Mouse (Mus musculus) midbrain, embryonic 14.5 days (tissue): ENCODE measurements around the gene Ankrd26. TPM values are rescaled to one million over a fixed set of nuclear protein-coding genes. Genes with fewer than 3 reads are reported as not detected.
A peak's percentile ranks its signal among the peaks of the same experiment; 100 is the strongest.
"Not testable (repeated sequence)": the region's sequence is repeated elsewhere in the genome, so short reads cannot be mapped to it uniquely, and the experiment has no call there.

Experiments used
- ATAC-seq: fragments of 200-750 bp; cut with Nextera tagmentation; 2 replicates; pipeline ENCODE4 v1.8.0; 2017; ENCODE audit warnings: moderate number of reproducible peaks, moderate library complexity; ENCODE audit not compliant: low FRiP score, low TSS enrichment
- DNase-seq: peaks from one replicate; pipeline ENCODE4 v3.0.0-alpha.2; 2015
- H3K27ac ChIP-seq: fragments of 300-500 bp; sonication (generic); replicated peaks from 2 replicates; pipeline ENCODE4 v1.5.1; 2014; ENCODE audit warnings: mild to moderate bottlenecking, low read depth, low read length, moderate library complexity
- H3K27me3 ChIP-seq: fragments of 300-500 bp; sonication (generic); 2 replicates; pipeline ENCODE4 v1.6.1; 2014; ENCODE audit warnings: low read length, control low read depth, mixed read lengths; ENCODE audit not compliant: control insufficient read depth, insufficient read depth
- H3K36me3 ChIP-seq: fragments of 300-500 bp; sonication (generic); 2 replicates; pipeline ENCODE4 v1.6.1; 2014; ENCODE audit warnings: low read length, control low read depth; ENCODE audit not compliant: control insufficient read depth, insufficient read depth
- H3K4me1 ChIP-seq: fragments of 300-500 bp; sonication (generic); 2 replicates; pipeline ENCODE4 v1.6.1; 2014; ENCODE audit warnings: mild to moderate bottlenecking, antibody characterized with exemption, low read length, control low read depth; ENCODE audit not compliant: control insufficient read depth, insufficient read depth
- H3K4me2 ChIP-seq: fragments of 300-500 bp; sonication (generic); 2 replicates; pipeline ENCODE4 v1.6.1; 2014; ENCODE audit warnings: mild to moderate bottlenecking, low read length, moderate library complexity
- H3K4me3 ChIP-seq: fragments of 300-500 bp; sonication (generic); replicated peaks from 2 replicates; pipeline ENCODE4 v1.5.1; 2014; ENCODE audit warnings: low read depth, low read length
- H3K9ac ChIP-seq: fragments of 300-500 bp; sonication (generic); replicated peaks from 2 replicates; pipeline ENCODE4 v1.6.1; 2014; ENCODE audit warnings: mild to moderate bottlenecking, low read length, moderate library complexity
- H3K9me3 ChIP-seq: fragments of 300-500 bp; sonication (generic); 2 replicates; pipeline ENCODE4 v1.6.1; 2016; ENCODE audit warnings: low read length, control low read depth, mixed read lengths; ENCODE audit not compliant: control insufficient read depth
- WGBS: fragments of 180-500 bp; shearing (Covaris S2); extraction: QIAGEN DNeasy Blood & Tissue Kit; methylation state at CpG from one replicate; pipeline ENCODE4 v1.1.7; 2014; 5-methylcytosine and 5-hydroxymethylcytosine counted together
- polyA plus RNA-seq: library from polyadenylated mRNA; unstranded; fragments of >200 nt; fragmentation: Nextera tagmentation; extraction: Ambion mirVana; gene quantifications from 2 replicates; pipeline ENCODE4 v1.2.1, GENCODE M21; 2014

Gene Ankrd26
- polyA plus RNA-seq, 1 experiment from 2014 or later = 13.5 TPM

- Histone ChIP-seq H3K4me3 (peak overlapping the region; percentile 34), H3K9me3 (no peaks in the 10 kb centered on the region), H3K27me3 (peaks cover 12% of the 10 kb centered on the region; the same call in 1 of the 2 replicates), H3K27ac (no peak overlapping the region), H3K4me1 (peaks cover 9% of the 10 kb centered on the region), H3K36me3 (peaks cover 8% of the 10 kb centered on the region; the same call in 1 of the 2 replicates), H3K4me2 (peak overlapping the region; percentile 68), H3K9ac (peak overlapping the region; percentile 47; the same call in 1 of the 2 replicates)
- 14% methylated on average over 21 of the region's 21 CpGs for WGBS
- DNase-seq (peak; percentile 25), ATAC-seq (no peak)
Observed at GRCm38 (mm10) chr6:118592662-118593376, 30.8 kb upstream of the Ankrd26 start.

GRCm38 (mm10) chr6:118578741-118579140 lies 16.7 kb upstream of the Ankrd26 start:
- not testable (repeated sequence) for DNase-seq, H3K9ac ChIP-seq, H3K36me3 ChIP-seq, H3K4me1 ChIP-seq, H3K27ac ChIP-seq, H3K9me3 ChIP-seq, H3K27me3 ChIP-seq, H3K4me2 ChIP-seq, H3K4me3 ChIP-seq, ATAC-seq
- 87% methylated on average over 4 of the region's 4 CpGs for WGBS

- Histone ChIP-seq H3K4me3 (no peak overlapping the region), H3K4me2 (no peak overlapping the region), H3K27me3 (no peaks in the 10 kb centered on the region), H3K27ac (no peak overlapping the region), H3K4me1 (no peaks in the 10 kb centered on the region), H3K9ac (no peak overlapping the region), H3K9me3 (no peaks in the 10 kb centered on the region), H3K36me3 (no peaks in the 10 kb centered on the region)
- peak; percentile 80 for DNase-seq
- 73% methylated on average over 6 of the region's 6 CpGs for WGBS
- no peak; the same call in 1 of the 2 replicates for ATAC-seq
Observed at GRCm38 (mm10) chr6:118574351-118574750, 12.3 kb upstream of the Ankrd26 start.

- WGBS = 94% methylated on average over 3 of the region's 3 CpGs
- H3K4me3 ChIP-seq = no peak overlapping the region
Observed at GRCm38 (mm10) chr6:118567816-118568215, 5.8 kb upstream of the Ankrd26 start.

GRCm38 (mm10) chr6:118561225-118561624 lies 801 bp downstream of the Ankrd26 start:
- H3K27ac ChIP-seq = no peak overlapping the region
- H3K4me3 ChIP-seq = peak overlapping the region; percentile 78
- H3K36me3 ChIP-seq = peaks cover 27% of the 10 kb centered on the region
- DNase-seq (no peak), ATAC-seq (no peak)
- peak overlapping the region; percentile 79 for H3K9ac ChIP-seq
- H3K4me2 ChIP-seq = peak overlapping the region; percentile 93
- no peaks in the 10 kb centered on the region for H3K9me3 ChIP-seq
- H3K4me1 ChIP-seq = peaks cover 13% of the 10 kb centered on the region; the same call in 1 of the 2 replicates
- no peaks in the 10 kb centered on the region for H3K27me3 ChIP-seq
- 86% methylated on average over 8 of the region's 8 CpGs for WGBS

More at GRCm38 (mm10) chr6:118567816-118568215, 5.8 kb upstream of the Ankrd26 start:
- Histone ChIP-seq H3K27ac (no peak overlapping the region), H3K36me3 (no peaks in the 10 kb centered on the region), H3K27me3 (no peaks in the 10 kb centered on the region), H3K9ac (no peak overlapping the region), H3K4me1 (peaks cover 4% of the 10 kb centered on the region; the same call in 1 of the 2 replicates), H3K4me2 (no peak overlapping the region), H3K9me3 (no peaks in the 10 kb centered on the region)
- no peak for DNase-seq
- ATAC-seq = no peak

- H3K4me1 ChIP-seq = no peaks in the 10 kb centered on the region
- no peak overlapping the region for H3K9ac ChIP-seq
- ATAC-seq (no peak), DNase-seq (no peak)
- no peaks in the 10 kb centered on the region for H3K27me3 ChIP-seq
- H3K4me2 ChIP-seq = no peak overlapping the region
- WGBS = 94% methylated on average over 4 of the region's 4 CpGs
- H3K36me3 ChIP-seq = peaks cover 80% of the 10 kb centered on the region
- no peak overlapping the region for H3K4me3 ChIP-seq
- no peak overlapping the region for H3K27ac ChIP-seq
- H3K9me3 ChIP-seq = no peaks in the 10 kb centered on the region
Observed at GRCm38 (mm10) chr6:118538627-118539026, 23.4 kb downstream of the Ankrd26 start.

- not testable (repeated sequence) for DNase-seq, H3K9me3 ChIP-seq
- H3K36me3 ChIP-seq = peaks cover 74% of the 10 kb centered on the region
Observed at GRCm38 (mm10) chr6:118537201-118537600, 24.8 kb downstream of the Ankrd26 start.

GRCm38 (mm10) chr6:118535321-118535720 lies 26.7 kb downstream of the Ankrd26 start:
- WGBS = 92% methylated on average over 10 of the region's 10 CpGs
- Histone ChIP-seq H3K27me3 (no peaks in the 10 kb centered on the region), H3K4me2 (no peak overlapping the region), H3K9ac (no peak overlapping the region), H3K27ac (no peak overlapping the region), H3K36me3 (peaks cover 79% of the 10 kb centered on the region), H3K9me3 (no peaks in the 10 kb centered on the region), H3K4me1 (no peaks in the 10 kb centered on the region), H3K4me3 (no peak overlapping the region)
- no peak for DNase-seq
- ATAC-seq = no peak

More at GRCm38 (mm10) chr6:118537201-118537600, 24.8 kb downstream of the Ankrd26 start:
- not testable (repeated sequence) for H3K9ac ChIP-seq, H3K27me3 ChIP-seq, ATAC-seq, H3K4me3 ChIP-seq, H3K4me2 ChIP-seq, H3K4me1 ChIP-seq, H3K27ac ChIP-seq

- no peak for DNase-seq
- Histone ChIP-seq H3K36me3 (peaks cover 77% of the 10 kb centered on the region), H3K9me3 (no peaks in the 10 kb centered on the region), H3K9ac (no peak overlapping the region), H3K4me2 (no peak overlapping the region), H3K27me3 (no peaks in the 10 kb centered on the region), H3K4me3 (no peak overlapping the region), H3K4me1 (no peaks in the 10 kb centered on the region), H3K27ac (no peak overlapping the region)
- no peak for ATAC-seq
- 86% methylated on average over 9 of the region's 9 CpGs for WGBS
Observed at GRCm38 (mm10) chr6:118533381-118533780, 28.6 kb downstream of the Ankrd26 start.
